In the genomic region with DNA sequence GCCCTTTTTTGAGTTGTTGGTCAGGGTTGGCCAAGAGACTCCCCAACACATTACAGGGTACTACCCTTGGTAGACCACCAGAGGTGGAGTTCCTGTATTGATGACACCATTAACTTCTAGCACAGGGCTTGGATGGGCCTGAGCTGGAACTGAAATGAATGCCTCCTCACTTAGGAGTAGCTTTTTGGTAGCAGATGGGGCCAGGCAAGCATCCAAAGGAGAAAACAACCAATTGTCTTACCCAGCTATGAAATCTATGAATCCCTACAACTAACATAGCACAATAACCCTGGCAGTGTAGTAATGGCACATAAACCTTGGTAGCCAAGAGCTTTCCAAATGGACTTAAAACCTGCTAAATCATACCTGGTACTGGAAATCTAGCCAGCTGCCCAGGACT, we compare ENCODE assay signal across 25 mouse cellular contexts.
DNase-seq lines count a peak whose midpoint lies in the region; ATAC-seq lines count a peak whose summit lies in the region.
"Had no signal": no experiment of that assay in that cellular context is flagged by ENCODE, and none has a peak within 500 bp of the region (broad histone marks: within the 10 kb centered on the region; RNA-seq: fewer than 3 reads in every experiment).

No protein-coding gene starts in this region.

- H3K4me3 ChIP-seq in forebrain, embryonic 12.5 days (replicated peaks): no peak overlapping the region
- no peak overlapping the region for H3K4me3 ChIP-seq in neural tube, embryonic 15.5 days (replicated peaks)
- H3K4me3 ChIP-seq: forebrain, embryonic 10.5 days; heart, adult 2 months; heart, embryonic 10.5 days; heart, embryonic 13.5 days had no signal

- no peak overlapping the region for H3K27ac ChIP-seq in forebrain, embryonic 12.5 days
- H3K27ac ChIP-seq in neural tube, embryonic 15.5 days (replicated peaks): no peak overlapping the region
- H3K27ac ChIP-seq: forebrain, embryonic 10.5 days; heart, adult 2 months; heart, embryonic 10.5 days; heart, embryonic 13.5 days; hindbrain, embryonic 14.5 days; hindbrain, postnatal 0 days had no signal

- H3K9me3 ChIP-seq in forebrain, embryonic 12.5 days: no peaks in the 10 kb centered on the region
- no peaks in the 10 kb centered on the region for H3K9me3 ChIP-seq in neural tube, embryonic 15.5 days (replicated peaks)
- H3K9me3 ChIP-seq: forebrain, embryonic 10.5 days; heart, embryonic 10.5 days; heart, embryonic 13.5 days had no signal

- H3K9ac ChIP-seq in forebrain, embryonic 12.5 days: no peak overlapping the region
- H3K9ac ChIP-seq in neural tube, embryonic 15.5 days (replicated peaks): no peak overlapping the region
- H3K9ac ChIP-seq: forebrain, postnatal 0 days; heart, embryonic 13.5 days; hindbrain, embryonic 14.5 days had no signal

- ATAC-seq in forebrain, embryonic 12.5 days (ENCODE audit: low FRiP score): no peak
- no peak for ATAC-seq in neural tube, embryonic 15.5 days (ENCODE audit: low FRiP score)
- ATAC-seq: CD4-positive, CD25-positive, alpha-beta regulatory T cell, adult 4 months; forebrain, embryonic 14.5 days; forebrain, postnatal 0 days; hindbrain, postnatal 0 days; inflammation-experienced regulatory T-cells, adult 6 months; intestine, embryonic 16.5 days had no signal

- peak; percentile 25 for DNase-seq in cerebellum, adult 11 months
- peak; percentile 51 to 60 for DNase-seq in cerebellum, adult 18-20 months
- peak; percentile 58 for DNase-seq in cerebellum, adult 9-10 months
- peak; percentile 41 to 63 for DNase-seq in cerebellum, postnatal 25 days
- DNase-seq in testis, postnatal 14 days (ENCODE audit: low spot score): no peak
- no peak for DNase-seq in kidney, postnatal 25 days
- DNase-seq: adrenal gland, adult 2 months; adrenal gland, postnatal 25 days; forebrain, postnatal 0 days; gastrocnemius, postnatal 36 days; heart, adult 2 months; heart, postnatal 14 days; heart, postnatal 4 days; kidney, adult 18-20 months had no signal

- no peaks in the 10 kb centered on the region for H3K4me1 ChIP-seq in forebrain, embryonic 12.5 days
- H3K4me1 ChIP-seq in neural tube, embryonic 15.5 days: no peaks in the 10 kb centered on the region
- H3K4me1 ChIP-seq: forebrain, embryonic 10.5 days; heart, embryonic 10.5 days; heart, embryonic 13.5 days had no signal

- no peak overlapping the region for H3K4me2 ChIP-seq in forebrain, embryonic 12.5 days
- H3K4me2 ChIP-seq in neural tube, embryonic 15.5 days: no peak overlapping the region
- H3K4me2 ChIP-seq: heart, embryonic 13.5 days; hindbrain, embryonic 14.5 days had no signal

- H3K27me3 ChIP-seq in forebrain, embryonic 12.5 days: no peaks in the 10 kb centered on the region
- H3K27me3 ChIP-seq in neural tube, embryonic 15.5 days (replicated peaks): no peaks in the 10 kb centered on the region
- H3K27me3 ChIP-seq: heart, embryonic 13.5 days had no signal

- no peaks in the 10 kb centered on the region for H3K36me3 ChIP-seq in forebrain, embryonic 12.5 days (replicated peaks)
- H3K36me3 ChIP-seq in neural tube, embryonic 15.5 days: no peaks in the 10 kb centered on the region
- H3K36me3 ChIP-seq: forebrain, embryonic 10.5 days; heart, embryonic 10.5 days; heart, embryonic 13.5 days had no signal

Comparison
In these comparisons a context has a peak if more than half of its experiments do, and no peak if none do; other contexts are left out.
1. DNase-seq: peak in cerebellum, adult 11 months (single experiment), cerebellum, adult 18-20 months (2 of 2), cerebellum, adult 9-10 months (single experiment) and cerebellum, postnatal 25 days (2 of 2); none in testis, postnatal 14 days (single experiment) and kidney, postnatal 25 days (0 of 2).